Mouse (Mus musculus): ENCODE measurements around the gene Psmd1. TPM values are rescaled to one million over a fixed set of nuclear protein-coding genes. Genes with fewer than 3 reads are reported as not detected.

Psmd1 gene
- polyA plus RNA-seq, 1 experiment from 2014 or later = 160 TPM

DNA sequence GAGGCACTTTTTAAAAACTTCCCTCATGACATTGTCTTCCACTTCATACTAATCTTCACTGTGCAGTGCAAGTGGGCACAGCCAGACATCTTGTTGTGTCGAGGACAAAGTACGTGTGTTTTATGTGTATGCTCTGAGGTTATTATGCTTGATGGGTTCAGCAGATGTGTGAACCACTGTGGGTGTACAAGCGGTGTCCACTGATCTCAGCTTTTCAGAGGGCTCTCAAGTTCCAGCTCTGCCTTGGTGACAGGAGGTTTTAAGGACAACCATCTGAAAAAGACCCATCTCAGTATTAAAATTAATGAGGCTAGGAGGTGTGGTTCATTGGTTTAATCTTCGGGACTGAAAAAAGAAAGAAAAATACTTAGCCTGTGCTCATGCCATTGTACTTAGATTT lies 55.4 kb downstream of the Psmd1 start:
- Histone ChIP-seq H3K27ac (ENCODE audit: low read depth) (no peak overlapping the region), H3K9me3 (ENCODE audit: control insufficient read depth, low read length) (no peaks in the 10 kb centered on the region), H3K4me1 (replicated peaks; ENCODE audit: control insufficient read depth, insufficient read depth, low read length) (no peaks in the 10 kb centered on the region), H3K4me3 (ENCODE audit: low read depth, low read length) (no peak overlapping the region), H3K27me3 (replicated peaks; ENCODE audit: control insufficient read depth, insufficient read depth, low read length) (no peaks in the 10 kb centered on the region), H3K36me3 (ENCODE audit: control insufficient read depth, insufficient read depth, low read length) (peaks cover 50% of the 10 kb centered on the region), H3K4me2 (ENCODE audit: low read length) (no peak overlapping the region), H3K9ac (ENCODE audit: low read length) (no peak overlapping the region)
- DNase-seq (ENCODE audit: low spot score) (no peak), ATAC-seq (replicated peaks; ENCODE audit: low FRiP score, low TSS enrichment, low read depth) (no peak)
- 90% methylated on average over 4 of the region's 4 CpGs for WGBS

GRCm38 (mm10) chr1:86126036-86126435 lies 61.8 kb downstream of the Psmd1 start:
- H3K4me3 ChIP-seq (ENCODE audit: low read depth, low read length) = no peak overlapping the region
- H3K4me1 ChIP-seq (replicated peaks; ENCODE audit: control insufficient read depth, insufficient read depth, low read length) = no peaks in the 10 kb centered on the region
- H3K27ac ChIP-seq (ENCODE audit: low read depth) = no peak overlapping the region
- no peak overlapping the region for H3K9ac ChIP-seq (ENCODE audit: low read length)
- ATAC-seq (replicated peaks; ENCODE audit: low FRiP score, low TSS enrichment, low read depth) = no peak
- no peaks in the 10 kb centered on the region for H3K9me3 ChIP-seq (ENCODE audit: control insufficient read depth, low read length)
- no peak overlapping the region for H3K4me2 ChIP-seq (ENCODE audit: low read length)
- H3K36me3 ChIP-seq (ENCODE audit: control insufficient read depth, insufficient read depth, low read length) = peaks cover 64% of the 10 kb centered on the region
- no peak for DNase-seq (ENCODE audit: low spot score)
- H3K27me3 ChIP-seq (replicated peaks; ENCODE audit: control insufficient read depth, insufficient read depth, low read length) = no peaks in the 10 kb centered on the region
- 89% methylated on average over 2 of the region's 2 CpGs for WGBS

DNA sequence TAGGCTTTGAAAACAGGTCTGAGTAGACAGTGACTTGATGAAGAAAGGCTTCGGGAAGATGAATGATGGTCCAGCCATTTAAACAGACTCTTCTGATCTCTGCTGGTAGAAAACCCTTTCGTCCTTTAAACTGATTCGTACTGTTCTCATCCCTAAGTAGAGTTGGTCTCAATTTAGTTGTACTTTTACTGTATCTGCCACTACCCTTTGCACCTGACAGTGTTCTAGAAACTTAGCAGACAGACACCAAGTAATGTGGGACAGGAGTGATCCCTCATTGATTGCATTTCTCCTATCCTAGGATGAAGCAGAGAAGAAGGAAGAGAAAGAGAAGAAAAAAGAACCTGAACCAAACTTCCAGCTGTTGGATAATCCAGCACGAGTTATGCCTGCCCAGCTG lies 69.2 kb downstream of the Psmd1 start, which contains the start of gene Gm21972:
Gene Gm21972 (plus strand): TSS at position 301 of the 400 bp plus-strand sequence.
- H3K36me3 ChIP-seq (ENCODE audit: control insufficient read depth, insufficient read depth, low read length) = peaks cover 76% of the 10 kb centered on the region
- ATAC-seq (replicated peaks; ENCODE audit: low FRiP score, low TSS enrichment, low read depth) (no peak), DNase-seq (ENCODE audit: low spot score) (no peak)
- WGBS = 95% methylated on average over 4 of the region's 4 CpGs
- no peaks in the 10 kb centered on the region for H3K9me3 ChIP-seq (ENCODE audit: control insufficient read depth, low read length)
- H3K9ac ChIP-seq (ENCODE audit: low read length) = no peak within 1 kb of the TSS
- H3K4me2 ChIP-seq (ENCODE audit: low read length) = no peak within 1 kb of the TSS
- no peaks in the 10 kb centered on the region for H3K27me3 ChIP-seq (replicated peaks; ENCODE audit: control insufficient read depth, insufficient read depth, low read length)
- H3K27ac ChIP-seq (ENCODE audit: low read depth) = no peak within 1 kb of the TSS
- H3K4me1 ChIP-seq (replicated peaks; ENCODE audit: control insufficient read depth, insufficient read depth, low read length) = no peaks in the 10 kb centered on the region
- H3K4me3 ChIP-seq (ENCODE audit: low read depth, low read length) = no peak within 1 kb of the TSS

DNA sequence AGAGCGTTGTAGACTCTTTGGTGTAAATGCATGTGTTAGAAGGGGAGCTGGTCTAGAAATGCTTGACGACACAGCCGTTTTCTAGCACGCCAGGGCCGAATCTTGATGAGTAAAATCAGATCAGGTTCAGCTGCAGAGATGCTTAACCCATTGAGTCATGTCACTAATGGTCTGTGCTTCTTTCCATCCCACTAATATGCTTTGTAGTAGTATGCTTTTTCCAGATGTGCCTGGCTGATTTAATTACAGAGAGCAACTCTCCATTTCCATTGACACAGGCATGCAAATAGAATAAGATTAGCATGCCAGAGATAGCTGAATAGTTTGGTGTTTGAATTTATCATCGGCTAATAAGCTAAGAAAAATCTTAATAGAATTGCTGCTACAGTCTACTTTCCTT lies 71.1 kb downstream of the Psmd1 start:
- DNase-seq (ENCODE audit: low spot score) (no peak), ATAC-seq (replicated peaks; ENCODE audit: low FRiP score, low TSS enrichment, low read depth) (no peak)
- Histone ChIP-seq H3K4me3 (ENCODE audit: low read depth, low read length) (no peak overlapping the region), H3K9ac (ENCODE audit: low read length) (no peak overlapping the region), H3K4me2 (ENCODE audit: low read length) (no peak overlapping the region), H3K4me1 (replicated peaks; ENCODE audit: control insufficient read depth, insufficient read depth, low read length) (no peaks in the 10 kb centered on the region), H3K9me3 (ENCODE audit: control insufficient read depth, low read length) (no peaks in the 10 kb centered on the region), H3K27ac (ENCODE audit: low read depth) (no peak overlapping the region), H3K36me3 (ENCODE audit: control insufficient read depth, insufficient read depth, low read length) (peaks cover 70% of the 10 kb centered on the region), H3K27me3 (replicated peaks; ENCODE audit: control insufficient read depth, insufficient read depth, low read length) (no peaks in the 10 kb centered on the region)
- 86% methylated on average over 6 of the region's 6 CpGs for WGBS

DNA sequence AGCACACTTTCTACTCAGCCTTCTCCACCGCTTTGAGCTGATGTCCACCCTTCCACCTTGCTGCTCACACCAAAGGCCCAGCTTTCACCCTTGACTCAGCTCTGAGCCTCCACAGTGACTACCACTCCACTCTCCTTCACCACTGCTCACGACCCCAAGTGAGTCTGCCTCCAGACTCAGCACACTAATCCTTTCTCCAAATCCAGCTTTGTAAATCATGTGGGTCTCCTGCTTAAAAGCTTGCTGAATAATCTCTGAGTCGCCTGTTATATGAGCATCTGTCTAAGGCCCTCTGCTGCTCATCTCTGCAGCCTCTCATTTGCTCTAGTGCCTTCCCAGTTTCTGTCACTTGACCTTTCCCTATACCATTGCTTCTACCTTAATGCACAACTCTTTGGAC lies 76.9 kb downstream of the Psmd1 start:
- Histone ChIP-seq H3K9me3 (ENCODE audit: control insufficient read depth, low read length) (no peaks in the 10 kb centered on the region), H3K9ac (ENCODE audit: low read length) (no peak overlapping the region), H3K36me3 (ENCODE audit: control insufficient read depth, insufficient read depth, low read length) (peaks cover 40% of the 10 kb centered on the region), H3K27ac (ENCODE audit: low read depth) (no peak overlapping the region), H3K4me2 (ENCODE audit: low read length) (no peak overlapping the region), H3K4me3 (ENCODE audit: low read depth, low read length) (no peak overlapping the region), H3K4me1 (replicated peaks; ENCODE audit: control insufficient read depth, insufficient read depth, low read length) (no peaks in the 10 kb centered on the region), H3K27me3 (replicated peaks; ENCODE audit: control insufficient read depth, insufficient read depth, low read length) (no peaks in the 10 kb centered on the region)
- DNase-seq (ENCODE audit: low spot score) = no peak
- WGBS = 88% methylated on average over 3 of the region's 3 CpGs
- ATAC-seq (replicated peaks; ENCODE audit: low FRiP score, low TSS enrichment, low read depth) = no peak

DNA sequence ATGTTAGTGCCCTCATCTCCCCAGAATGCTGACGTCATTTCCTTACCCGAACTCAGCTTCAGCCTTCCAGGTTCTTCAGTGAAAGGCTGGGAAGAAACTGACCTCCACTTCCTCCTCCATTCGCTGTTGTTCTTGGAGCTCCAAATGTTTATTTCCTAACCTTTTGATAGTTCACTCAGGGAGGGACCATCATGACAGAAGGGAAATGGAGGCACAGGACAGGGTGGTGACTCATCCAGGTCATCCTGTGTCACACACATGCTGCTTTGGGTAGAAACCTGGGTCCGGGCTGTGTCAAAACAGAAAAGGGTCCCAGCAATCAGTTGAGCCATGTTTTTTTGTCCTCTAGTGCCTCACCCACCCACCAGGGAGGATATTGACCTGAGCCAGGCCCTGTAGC lies 79.0 kb downstream of the Psmd1 start:
- ATAC-seq (replicated peaks; ENCODE audit: low FRiP score, low TSS enrichment, low read depth) (no peak), DNase-seq (ENCODE audit: low spot score) (no peak)
- Histone ChIP-seq H3K4me1 (replicated peaks; ENCODE audit: control insufficient read depth, insufficient read depth, low read length) (no peaks in the 10 kb centered on the region), H3K4me3 (ENCODE audit: low read depth, low read length) (no peak overlapping the region), H3K27ac (ENCODE audit: low read depth) (no peak overlapping the region), H3K4me2 (ENCODE audit: low read length) (no peak overlapping the region), H3K36me3 (ENCODE audit: control insufficient read depth, insufficient read depth, low read length) (peaks cover 27% of the 10 kb centered on the region), H3K27me3 (replicated peaks; ENCODE audit: control insufficient read depth, insufficient read depth, low read length) (no peaks in the 10 kb centered on the region), H3K9me3 (ENCODE audit: control insufficient read depth, low read length) (no peaks in the 10 kb centered on the region), H3K9ac (ENCODE audit: low read length) (no peak overlapping the region)
- WGBS = 83% methylated on average over 4 of the region's 4 CpGs

GRCm38 (mm10) chr1:86144001-86144944 lies 80.1 kb downstream of the Psmd1 start:
- no peak overlapping the region for H3K4me2 ChIP-seq (ENCODE audit: low read length)
- no peaks in the 10 kb centered on the region for H3K9me3 ChIP-seq (ENCODE audit: control insufficient read depth, low read length)
- no peaks in the 10 kb centered on the region for H3K4me1 ChIP-seq (replicated peaks; ENCODE audit: control insufficient read depth, insufficient read depth, low read length)
- no peak overlapping the region for H3K4me3 ChIP-seq (ENCODE audit: low read depth, low read length)
- H3K9ac ChIP-seq (ENCODE audit: low read length) = no peak overlapping the region
- peaks cover 17% of the 10 kb centered on the region for H3K36me3 ChIP-seq (ENCODE audit: control insufficient read depth, insufficient read depth, low read length)
- WGBS = 77% methylated on average over 21 of the region's 21 CpGs
- H3K27me3 ChIP-seq (replicated peaks; ENCODE audit: control insufficient read depth, insufficient read depth, low read length) = no peaks in the 10 kb centered on the region
- DNase-seq (ENCODE audit: low spot score) (no peak), ATAC-seq (replicated peaks; ENCODE audit: low FRiP score, low TSS enrichment, low read depth) (no peak)
- no peak overlapping the region for H3K27ac ChIP-seq (ENCODE audit: low read depth)

- ATAC-seq (replicated peaks; ENCODE audit: low FRiP score, low TSS enrichment, low read depth) = no peak
- Histone ChIP-seq H3K27me3 (replicated peaks; ENCODE audit: control insufficient read depth, insufficient read depth, low read length) (no peaks in the 10 kb centered on the region), H3K4me1 (replicated peaks; ENCODE audit: control insufficient read depth, insufficient read depth, low read length) (no peaks in the 10 kb centered on the region), H3K4me2 (ENCODE audit: low read length) (no peak overlapping the region), H3K4me3 (ENCODE audit: low read depth, low read length) (no peak overlapping the region), H3K9me3 (ENCODE audit: control insufficient read depth, low read length) (no peaks in the 10 kb centered on the region), H3K9ac (ENCODE audit: low read length) (no peak overlapping the region), H3K36me3 (ENCODE audit: control insufficient read depth, insufficient read depth, low read length) (0 out of 2 replicates have a peak, but pooled peaks cover 9% of the 10 kb centered on the region), H3K27ac (ENCODE audit: low read depth) (no peak overlapping the region)
- WGBS = 57% methylated on average over 5 of the region's 5 CpGs
- no peak for DNase-seq (ENCODE audit: low spot score)
Observed at GRCm38 (mm10) chr1:86146293-86146692, 82.1 kb downstream of the Psmd1 start.

DNA sequence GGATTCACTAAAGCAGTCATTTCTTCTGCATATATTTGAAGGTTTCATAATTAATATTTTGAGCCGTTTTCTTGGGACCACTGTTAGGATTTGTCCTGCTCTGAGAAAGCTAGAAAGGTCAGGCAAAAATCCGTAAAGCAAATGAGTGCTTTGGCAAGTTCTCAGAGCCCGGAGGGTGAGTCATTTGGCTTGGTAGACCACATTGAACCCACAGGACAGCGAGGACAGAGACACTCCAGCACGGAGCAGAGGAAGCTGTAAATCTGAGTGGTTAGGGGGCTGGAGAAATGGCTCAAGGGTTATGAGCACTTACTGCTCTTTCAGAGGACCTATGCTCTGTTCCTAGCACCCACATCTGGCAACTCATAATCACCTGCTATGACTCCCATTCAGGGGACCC lies 83.4 kb downstream of the Psmd1 start:
- Histone ChIP-seq H3K27me3 (replicated peaks; ENCODE audit: control insufficient read depth, insufficient read depth, low read length) (no peaks in the 10 kb centered on the region), H3K4me3 (ENCODE audit: low read depth, low read length) (no peak overlapping the region), H3K4me2 (ENCODE audit: low read length) (no peak overlapping the region), H3K9ac (ENCODE audit: low read length) (no peak overlapping the region), H3K36me3 (ENCODE audit: control insufficient read depth, insufficient read depth, low read length) (0 out of 2 replicates have a peak, but pooled peaks cover 4% of the 10 kb centered on the region), H3K27ac (ENCODE audit: low read depth) (no peak overlapping the region), H3K4me1 (replicated peaks; ENCODE audit: control insufficient read depth, insufficient read depth, low read length) (no peaks in the 10 kb centered on the region), H3K9me3 (ENCODE audit: control insufficient read depth, low read length) (no peaks in the 10 kb centered on the region)
- ATAC-seq (replicated peaks; ENCODE audit: low FRiP score, low TSS enrichment, low read depth) (no peak), DNase-seq (ENCODE audit: low spot score) (no peak)
- 69% methylated on average over 5 of the region's 5 CpGs for WGBS

Data from intestine, embryonic 14.5 days (tissue).